Mouse (Mus musculus): ENCODE data around the gene Hipk1.
"Not testable (repeated sequence)": the region's sequence is repeated elsewhere in the genome, so short reads cannot be mapped to it uniquely, and the experiment has no call there.

The Hipk1 gene

GRCm38 (mm10) chr3:103791230-103792110 is at the start of gene Hipk1:
Hipk1 (minus strand) TSS chr3:103791563.
- peak; percentile 87 to 91 for DNase-seq (ENCODE audit: low spot score in 2 of 2)

- not testable (repeated sequence) for DNase-seq (ENCODE audit: low spot score in 2 of 2)
Observed at GRCm38 (mm10) chr3:103840946-103841345, 49.6 kb upstream of the Hipk1 start.

GRCm38 (mm10) chr3:103840195-103840594 is 48.8 kb upstream of the Hipk1 start:
- not testable (repeated sequence) for DNase-seq (ENCODE audit: low spot score in 2 of 2)

GRCm38 (mm10) chr3:103839711-103840110 is 48.3 kb upstream of the Hipk1 start:
- no peak for DNase-seq (ENCODE audit: low spot score in 2 of 2)

GRCm38 (mm10) chr3:103836453-103836852 is 45.1 kb upstream of the Hipk1 start:
- no peak for DNase-seq (ENCODE audit: low spot score in 2 of 2)

- DNase-seq (ENCODE audit: low spot score in 2 of 2): no peak
Observed at GRCm38 (mm10) chr3:103835951-103836310, 44.6 kb upstream of the Hipk1 start.

- no peak for DNase-seq (ENCODE audit: low spot score in 2 of 2)
Observed at GRCm38 (mm10) chr3:103835272-103835950, 44.0 kb upstream of the Hipk1 start.

GRCm38 (mm10) chr3:103834001-103834400 is 42.6 kb upstream of the Hipk1 start:
- DNase-seq (ENCODE audit: low spot score in 2 of 2): no peak

- DNase-seq (ENCODE audit: low spot score in 2 of 2): no peak
Observed at GRCm38 (mm10) chr3:103832426-103832825, 41.1 kb upstream of the Hipk1 start, which contains the start of gene Bcl2l15. Bcl2l15 (plus strand) TSS chr3:103832601.

GRCm38 (mm10) chr3:103831146-103831545 is 39.8 kb upstream of the Hipk1 start:
- no peak for DNase-seq (ENCODE audit: low spot score in 2 of 2)

GRCm38 (mm10) chr3:103830681-103831080 is 39.3 kb upstream of the Hipk1 start:
- not testable (repeated sequence) for DNase-seq (ENCODE audit: low spot score in 2 of 2)

GRCm38 (mm10) chr3:103829036-103829435 is 37.7 kb upstream of the Hipk1 start:
- no peak for DNase-seq (ENCODE audit: low spot score in 2 of 2)

- no peak for DNase-seq (ENCODE audit: low spot score in 2 of 2)
Observed at GRCm38 (mm10) chr3:103827548-103827947, 36.2 kb upstream of the Hipk1 start.

- no peak for DNase-seq (ENCODE audit: low spot score in 2 of 2)
Observed at GRCm38 (mm10) chr3:103810967-103811366, 19.6 kb upstream of the Hipk1 start.

- DNase-seq (ENCODE audit: low spot score in 2 of 2): no peak
Observed at GRCm38 (mm10) chr3:103809799-103810150, 18.4 kb upstream of the Hipk1 start.

- peak; percentile 79 to 87 for DNase-seq (ENCODE audit: low spot score in 2 of 2)
Observed at GRCm38 (mm10) chr3:103808891-103809798, 17.8 kb upstream of the Hipk1 start, which contains the start of the genes Dclre1b, Ap4b1 and Gm43064. Dclre1b (minus strand) TSS chr3:103809444. Ap4b1 (plus strand) TSS chr3:103809520. Gm43064 (plus strand) TSS chr3:103809573.

GRCm38 (mm10) chr3:103805671-103806070 is 14.3 kb upstream of the Hipk1 start:
- DNase-seq (ENCODE audit: low spot score in 2 of 2): no peak

GRCm38 (mm10) chr3:103802861-103803260 is 11.5 kb upstream of the Hipk1 start:
- no peak for DNase-seq (ENCODE audit: low spot score in 2 of 2)

- DNase-seq (ENCODE audit: low spot score in 2 of 2): peak; percentile 36 to 47
Observed at GRCm38 (mm10) chr3:103801631-103802531, 10.5 kb upstream of the Hipk1 start.

GRCm38 (mm10) chr3:103799507-103799906 is 8.1 kb upstream of the Hipk1 start:
- DNase-seq (ENCODE audit: low spot score in 2 of 2): peak in 1 of 2 experiments; percentile 36

GRCm38 (mm10) chr3:103796389-103796788 is 5.0 kb upstream of the Hipk1 start:
- no peak for DNase-seq (ENCODE audit: low spot score in 2 of 2)
